Mouse (Mus musculus) hindbrain, embryonic 14.5 days (tissue): ENCODE results near the gene Gm37240. TPM values are rescaled to one million over a fixed set of nuclear protein-coding genes. Genes with fewer than 3 reads are reported as not detected.

Experiments
- ATAC-seq: fragments of 200-750 bp; cut with Nextera tagmentation; 2 replicates; pipeline ENCODE4 v1.8.0; 2017; ENCODE audit warnings: moderate number of reproducible peaks, mild to moderate bottlenecking, moderate TSS enrichment, moderate library complexity; ENCODE audit not compliant: low FRiP score
- DNase-seq: peaks from one replicate; pipeline ENCODE4 v3.0.0-alpha.2; 2015; ENCODE audit warnings: low spot score
- H3K27ac ChIP-seq: fragments of 300-500 bp; sonication (generic); 2 replicates; pipeline ENCODE4 v1.5.1; 2014; ENCODE audit warnings: mild to moderate bottlenecking, moderate library complexity
- H3K27me3 ChIP-seq: fragments of 300-500 bp; sonication (generic); 2 replicates; pipeline ENCODE4 v1.6.1; 2014; ENCODE audit warnings: mild to moderate bottlenecking, low read length, mixed read lengths; ENCODE audit not compliant: control insufficient read depth, insufficient read depth
- H3K36me3 ChIP-seq: fragments of 300-500 bp; sonication (generic); replicated peaks from 2 replicates; pipeline ENCODE4 v1.6.1; 2014; ENCODE audit not compliant: control insufficient read depth, insufficient read depth
- H3K4me1 ChIP-seq: fragments of 300-500 bp; sonication (generic); replicated peaks from 2 replicates; pipeline ENCODE4 v1.6.1; 2014; ENCODE audit warnings: antibody characterized with exemption, low read length, mixed read lengths; ENCODE audit not compliant: control insufficient read depth, insufficient read depth
- H3K4me2 ChIP-seq: fragments of 300-500 bp; sonication (generic); replicated peaks from 2 replicates; pipeline ENCODE4 v1.6.1; 2014; ENCODE audit warnings: mild to moderate bottlenecking, moderate library complexity
- H3K4me3 ChIP-seq: fragments of 300-500 bp; sonication (generic); replicated peaks from 2 replicates; pipeline ENCODE4 v1.5.1; 2014; ENCODE audit warnings: mild to moderate bottlenecking, low read length
- H3K9ac ChIP-seq: fragments of 300-500 bp; sonication (generic); 2 replicates; pipeline ENCODE4 v1.6.1; 2014
- H3K9me3 ChIP-seq: fragments of 300-500 bp; sonication (generic); 2 replicates; pipeline ENCODE4 v1.6.1; 2016; ENCODE audit warnings: low read length; ENCODE audit not compliant: control insufficient read depth
- WGBS: fragments of 180-500 bp; shearing (Covaris S2); extraction: QIAGEN DNeasy Blood & Tissue Kit; methylation state at CpG from one replicate; pipeline ENCODE4 v1.1.7; 2014; 5-methylcytosine and 5-hydroxymethylcytosine counted together
- polyA plus RNA-seq: library from polyadenylated mRNA; unstranded; fragments of >200 nt; fragmentation: Nextera tagmentation; extraction: Ambion mirVana; gene quantifications from 2 replicates; pipeline ENCODE4 v1.2.1, GENCODE M21; 2014

Gene Gm37240
- polyA plus RNA-seq, 1 experiment from 2014 or later = 0.94 TPM

GRCm38 (mm10) chr3:85024817-85025705 lies 862.3 kb downstream of the Gm37240 start:
- H3K27ac ChIP-seq = no peak overlapping the region
- no peaks in the 10 kb centered on the region for H3K4me1 ChIP-seq
- WGBS = 19% methylated on average over 6 of the region's 6 CpGs
- H3K4me3 ChIP-seq = no peak overlapping the region
- H3K27me3 ChIP-seq = no peaks in the 10 kb centered on the region
- DNase-seq = no peak
- H3K9ac ChIP-seq = no peak overlapping the region
- no peaks in the 10 kb centered on the region for H3K9me3 ChIP-seq
- no peaks in the 10 kb centered on the region for H3K36me3 ChIP-seq
- no peak overlapping the region for H3K4me2 ChIP-seq
- no peak for ATAC-seq

GRCm38 (mm10) chr3:85024237-85024636 lies 863.1 kb downstream of the Gm37240 start:
- Histone ChIP-seq H3K36me3 (no peaks in the 10 kb centered on the region), H3K4me1 (no peaks in the 10 kb centered on the region), H3K27me3 (no peaks in the 10 kb centered on the region), H3K4me3 (no peak overlapping the region), H3K27ac (no peak overlapping the region), H3K4me2 (no peak overlapping the region), H3K9ac (no peak overlapping the region), H3K9me3 (no peaks in the 10 kb centered on the region)
- ATAC-seq (no peak), DNase-seq (no peak)
- 81% methylated on average over 2 of the region's 2 CpGs for WGBS

GRCm38 (mm10) chr3:85022800-85023199 lies 864.5 kb downstream of the Gm37240 start:
- 85% methylated on average over 11 of the region's 11 CpGs for WGBS
- Histone ChIP-seq H3K27me3 (no peaks in the 10 kb centered on the region), H3K36me3 (no peaks in the 10 kb centered on the region), H3K9me3 (no peaks in the 10 kb centered on the region), H3K9ac (no peak overlapping the region), H3K4me3 (no peak overlapping the region), H3K4me1 (no peaks in the 10 kb centered on the region), H3K4me2 (no peak overlapping the region), H3K27ac (no peak overlapping the region)
- no peak for DNase-seq
- no peak for ATAC-seq

GRCm38 (mm10) chr3:85021816-85022215 lies 865.5 kb downstream of the Gm37240 start:
- H3K9ac ChIP-seq = no peak overlapping the region
- H3K36me3 ChIP-seq = no peaks in the 10 kb centered on the region
- H3K4me1 ChIP-seq = no peaks in the 10 kb centered on the region
- no peak for DNase-seq
- no peak overlapping the region for H3K4me3 ChIP-seq
- no peaks in the 10 kb centered on the region for H3K27me3 ChIP-seq
- WGBS = 95% methylated on average over 6 of the region's 6 CpGs
- ATAC-seq = no peak
- no peak overlapping the region for H3K4me2 ChIP-seq
- no peak overlapping the region for H3K27ac ChIP-seq
- H3K9me3 ChIP-seq = no peaks in the 10 kb centered on the region

GRCm38 (mm10) chr3:85020137-85020536 lies 867.2 kb downstream of the Gm37240 start:
- ATAC-seq (no peak), DNase-seq (no peak)
- H3K36me3 ChIP-seq = no peaks in the 10 kb centered on the region
- H3K9ac ChIP-seq = no peak overlapping the region
- H3K27me3 ChIP-seq = no peaks in the 10 kb centered on the region
- H3K9me3 ChIP-seq = no peaks in the 10 kb centered on the region
- no peak overlapping the region for H3K27ac ChIP-seq
- no peak overlapping the region for H3K4me2 ChIP-seq
- H3K4me3 ChIP-seq = no peak overlapping the region
- no peaks in the 10 kb centered on the region for H3K4me1 ChIP-seq

GRCm38 (mm10) chr3:85015667-85016066 lies 871.7 kb downstream of the Gm37240 start:
- DNase-seq (no peak), ATAC-seq (no peak; the same call in 1 of the 2 replicates)
- peak overlapping the region; percentile 60; the same call in 1 of the 2 replicates for H3K27ac ChIP-seq
- no peaks in the 10 kb centered on the region for H3K27me3 ChIP-seq
- H3K9ac ChIP-seq = no peak overlapping the region
- WGBS = 46% methylated on average over 9 of the region's 9 CpGs
- no peak overlapping the region for H3K4me2 ChIP-seq
- H3K36me3 ChIP-seq = no peaks in the 10 kb centered on the region
- H3K4me1 ChIP-seq = no peaks in the 10 kb centered on the region
- no peak overlapping the region for H3K4me3 ChIP-seq
- no peaks in the 10 kb centered on the region for H3K9me3 ChIP-seq

- Histone ChIP-seq H3K4me2 (no peak overlapping the region), H3K9me3 (no peaks in the 10 kb centered on the region), H3K27ac (no peak overlapping the region), H3K4me1 (no peaks in the 10 kb centered on the region), H3K27me3 (no peaks in the 10 kb centered on the region), H3K9ac (no peak overlapping the region), H3K4me3 (no peak overlapping the region), H3K36me3 (no peaks in the 10 kb centered on the region)
- DNase-seq = no peak
- 85% methylated on average over 6 of the region's 6 CpGs for whole genome bisulfite sequencing
- ATAC-seq = no peak
Measured at GRCm38 (mm10) chr3:85012889-85013288, 874.4 kb downstream of the Gm37240 start.

GRCm38 (mm10) chr3:85005257-85005656 lies 882.1 kb downstream of the Gm37240 start:
- ATAC-seq = no peak
- H3K36me3 ChIP-seq = no peaks in the 10 kb centered on the region
- no peaks in the 10 kb centered on the region for H3K9me3 ChIP-seq

GRCm38 (mm10) chr3:84988880-84989279 lies 898.4 kb downstream of the Gm37240 start:
- H3K36me3 ChIP-seq = no peaks in the 10 kb centered on the region
- DNase-seq (no peak), ATAC-seq (no peak)
- peaks cover 5% of the 10 kb centered on the region; the same call in 1 of the 2 replicates for H3K9me3 ChIP-seq
- H3K9ac ChIP-seq = no peak overlapping the region
- WGBS = 93% methylated on average over 4 of the region's 4 CpGs
- no peak overlapping the region for H3K4me2 ChIP-seq
- H3K27me3 ChIP-seq = no peaks in the 10 kb centered on the region
- H3K27ac ChIP-seq = no peak overlapping the region
- no peaks in the 10 kb centered on the region for H3K4me1 ChIP-seq
- H3K4me3 ChIP-seq = no peak overlapping the region

More at GRCm38 (mm10) chr3:85005257-85005656, 882.1 kb downstream of the Gm37240 start:
- Histone ChIP-seq H3K9ac (no peak overlapping the region), H3K4me3 (no peak overlapping the region), H3K4me1 (no peaks in the 10 kb centered on the region), H3K4me2 (no peak overlapping the region), H3K27me3 (no peaks in the 10 kb centered on the region), H3K27ac (no peak overlapping the region)
- DNase-seq = no peak
- WGBS = 90% methylated on average over 2 of the region's 2 CpGs
